Mouse (Mus musculus): Measurements from ENCODE around the gene Gal3st2b. TPM values are rescaled to one million over a fixed set of nuclear protein-coding genes. Genes with fewer than 3 reads are reported as not detected.

The Gal3st2b gene
- not detected in 2 replicates for polyA plus RNA-seq (2015; fragmentation: Nextera tagmentation; extraction: Ambion mirVana)

DNA sequence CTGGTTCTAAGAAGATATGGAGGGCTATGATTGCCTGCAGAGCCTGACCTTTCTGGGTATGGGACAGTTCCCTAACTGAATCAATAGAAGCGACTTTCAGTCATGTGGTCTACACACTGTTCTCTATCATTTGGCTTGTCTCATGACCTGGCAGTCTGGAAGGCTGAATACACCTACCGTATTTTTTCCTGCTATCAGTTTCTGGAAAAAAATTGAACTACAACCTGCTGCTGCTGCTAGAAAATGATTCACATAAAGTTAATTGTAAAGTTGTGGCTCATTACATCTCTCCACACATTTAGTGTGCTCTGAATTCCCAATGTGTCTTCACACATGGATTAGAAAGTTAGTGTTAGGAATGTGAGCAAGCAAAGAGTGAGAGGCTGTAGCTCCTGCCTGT lies at the start of gene Gal3st2b:
Gene Gal3st2b, plus strand, starts transcription at position 301 of the 400 bp plus-strand sequence.

GRCm38 (mm10) chr1:93990209-93990608 lies 72.1 kb downstream of the Gal3st2b start, which contains the start of gene Gal3st2c:
Gene Gal3st2c, plus strand, starts transcription at chr1:93990509.

Other genes starting within 250 kb of the Gal3st2b start
- gene Bok, start 232.7 kb upstream of the Gal3st2b start, polyA plus RNA-seq (2015; fragmentation: Nextera tagmentation; extraction: Ambion mirVana) = 22.8 and 24.3 TPM in 2 replicates
- gene Atg4b, start 166.8 kb upstream of the Gal3st2b start, polyA plus RNA-seq (2015; fragmentation: Nextera tagmentation; extraction: Ambion mirVana) = 77.8 and 96.4 TPM in 2 replicates
- gene Thap4, start 163.4 kb upstream of the Gal3st2b start, polyA plus RNA-seq (2015; fragmentation: Nextera tagmentation; extraction: Ambion mirVana) = 19.3 and 19.6 TPM in 2 replicates
- 214 and 231 TPM in 2 replicates for gene Dtymk, start 116.4 kb upstream of the Gal3st2b start, polyA plus RNA-seq (2015; fragmentation: Nextera tagmentation; extraction: Ambion mirVana)
- gene Ing5, start 114.3 kb upstream of the Gal3st2b start, polyA plus RNA-seq (2015; fragmentation: Nextera tagmentation; extraction: Ambion mirVana) = 11.7 and 12.3 TPM in 2 replicates
- 7.0 and 7.8 TPM in 2 replicates for gene D2hgdh, start 93.4 kb upstream of the Gal3st2b start, polyA plus RNA-seq (2015; fragmentation: Nextera tagmentation; extraction: Ambion mirVana)
- gene Gal3st2, start 57.0 kb upstream of the Gal3st2b start, polyA plus RNA-seq (2015; fragmentation: Nextera tagmentation; extraction: Ambion mirVana) = not detected in 2 replicates
- not detected in 2 replicates for gene Gal3st2c, start 72.2 kb downstream of the Gal3st2b start, polyA plus RNA-seq (2015; fragmentation: Nextera tagmentation; extraction: Ambion mirVana)
- gene Neu4, start 102.1 kb downstream of the Gal3st2b start, polyA plus RNA-seq (2015; fragmentation: Nextera tagmentation; extraction: Ambion mirVana) = not detected in 2 replicates
- 0.19 and 0.36 TPM in 2 replicates for gene Pdcd1, start 134.2 kb downstream of the Gal3st2b start, polyA plus RNA-seq (2015; fragmentation: Nextera tagmentation; extraction: Ambion mirVana)

Measured in spleen, postnatal 0 days (tissue).